Mouse (Mus musculus): ENCODE data around the gene Gtf2ird1. TPM values are rescaled to one million over a fixed set of nuclear protein-coding genes. Genes with fewer than 3 reads are reported as not detected.

Gtf2ird1 gene
- total RNA-seq (2023): 9.4 TPM

DNA sequence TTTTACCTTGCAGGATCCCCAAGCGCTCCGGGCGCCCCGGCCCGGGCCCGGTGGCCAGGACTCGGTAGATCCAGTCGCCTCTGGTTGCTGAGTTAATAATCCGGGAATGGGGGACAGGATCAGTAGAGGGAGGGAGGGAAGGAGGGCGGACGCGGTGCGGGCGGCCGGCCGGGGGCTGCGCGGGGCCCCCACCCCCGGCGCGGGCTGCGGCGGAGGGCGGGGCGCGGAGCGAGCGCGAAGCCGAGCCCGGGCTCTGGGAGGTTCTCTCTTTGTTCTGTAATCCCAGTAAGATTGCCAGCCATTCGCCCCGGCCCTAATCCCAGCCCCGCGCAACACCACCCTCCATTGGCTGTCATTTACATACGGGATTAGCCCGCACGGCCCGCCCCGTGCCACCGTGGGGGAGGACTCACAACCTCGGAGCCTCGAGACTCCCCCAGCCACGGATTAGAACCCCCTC, at the start of gene Gtf2ird1:
Gene Gtf2ird1 (minus strand): TSS at position 214 of the 460 bp plus-strand sequence.

GRCm38 (mm10) chr5:134314688-134315622, 141.6 kb downstream of the Gtf2ird1 start, which contains the start of gene Gtf2i:
Gene Gtf2i (minus strand): TSS chr5:134314760.

Other genes with a start within 250 kb of the Gtf2ird1 start
- gene Ncf1, start 227.1 kb downstream of the Gtf2ird1 start, total RNA-seq (2023): 38.6 TPM
- gene Gtf2i, start 142.0 kb downstream of the Gtf2ird1 start, total RNA-seq (2023): 241 TPM
- gene Clip2, start 95.7 kb upstream of the Gtf2ird1 start, total RNA-seq (2023): 2.7 TPM
- gene Syna, start 103.5 kb upstream of the Gtf2ird1 start, total RNA-seq (2023): not detected
- gene Rfc2, start 124.7 kb upstream of the Gtf2ird1 start, total RNA-seq (2023): 67.7 TPM
- 19.7 TPM for gene Lat2, start 158.3 kb upstream of the Gtf2ird1 start, total RNA-seq (2023)
- gene Eif4h, start 182.8 kb upstream of the Gtf2ird1 start, total RNA-seq (2023): 230 TPM
- gene Limk1, start 231.9 kb upstream of the Gtf2ird1 start, total RNA-seq (2023): 28.9 TPM

All from CD8-positive naive resting alpha-beta T cell, adult 57 days (primary cell).